Mouse (Mus musculus): ENCODE results near the gene Prg3.

GRCm38 (mm10) chr2:84961300-84961699 lies 26.7 kb upstream of the Prg3 start:
- TF ChIP-seq CTCF (IDR thresholded peaks at IDR 0.05; ENCODE audit: low read depth) (no peak), EP300 (IDR thresholded peaks at IDR 0.05; ENCODE audit: low read depth) (no peak)

Measured in liver, embryonic 14.5 days (tissue).